Mouse (Mus musculus): Measurements from ENCODE around the gene Shc4. TPM values are rescaled to one million over a fixed set of nuclear protein-coding genes. Genes with fewer than 3 reads are reported as not detected.

Gene Shc4
- polyA plus RNA-seq, 2 experiments from 2014 or later, result not detected

Other genes starting within 250 kb of the Shc4 start
- not detected for gene Gm9913, start 219.1 kb downstream of the Shc4 start, polyA plus RNA-seq (2017; shearing (Covaris generic))
- not detected for gene Fbn1, start 216.2 kb downstream of the Shc4 start, polyA plus RNA-seq (2017; shearing (Covaris generic))
- 1 to 10 TPM; 6.0 TPM for gene Cep152, start 99.0 kb downstream of the Shc4 start, polyA plus RNA-seq (2017; shearing (Covaris generic))
- 1 to 10 TPM; 4.5 to 7.5 TPM for gene Eid1, start 51.1 kb downstream of the Shc4 start, polyA plus RNA-seq (2017; shearing (Covaris generic))
- 10 to 100 TPM; 24.2 to 24.5 TPM for gene Secisbp2l, start 58.7 kb upstream of the Shc4 start, polyA plus RNA-seq (2017; shearing (Covaris generic))
- 10 to 100 TPM; 70.4 to 82.4 TPM for gene Galk2, start 135.0 kb upstream of the Shc4 start, polyA plus RNA-seq (2017; shearing (Covaris generic))
- 10 to 100 TPM; 74.9 to 79.6 TPM for gene Cops2, start 135.0 kb upstream of the Shc4 start, polyA plus RNA-seq (2017; shearing (Covaris generic))